Mouse (Mus musculus) liver, postnatal 0 days (tissue): ENCODE results near the gene Nsmce1.

Experiments used
- CTCF ChIP-seq: sonication (generic); IDR thresholded peaks from 2 replicates; pipeline ENCODE4 v1.5.1; 2016; ENCODE audit warnings: antibody characterized with exemption, low read depth
- EP300 ChIP-seq: IDR thresholded peaks from 2 replicates; pipeline ENCODE4 v1.6.1; 2016; ENCODE audit warnings: antibody characterized with exemption, low read depth, mild to moderate bottlenecking

DNA sequence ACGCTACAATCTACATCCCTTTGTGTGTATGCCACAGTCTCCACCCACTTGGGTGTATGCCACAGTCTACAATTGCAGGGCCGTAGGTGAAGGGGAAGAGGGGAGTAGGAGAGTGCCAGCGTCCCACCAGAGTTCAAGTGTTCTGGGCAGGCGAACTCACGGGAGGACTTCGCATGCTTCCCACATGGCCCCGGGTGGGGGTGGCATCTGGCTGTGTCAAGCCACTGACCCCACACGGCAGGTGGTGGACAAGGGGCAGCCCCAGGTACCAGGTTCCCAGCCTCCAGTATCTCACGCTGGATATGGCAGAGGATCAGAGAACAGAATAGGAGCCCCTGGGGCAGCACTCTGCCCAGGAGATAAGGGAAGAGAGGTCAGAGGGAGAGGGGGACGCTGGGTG, 14.2 kb upstream of the Nsmce1 start:
- TF ChIP-seq CTCF (no peak), EP300 (no peak)
